15 mouse cellular contexts compared by ENCODE assay signal in the genomic region with DNA sequence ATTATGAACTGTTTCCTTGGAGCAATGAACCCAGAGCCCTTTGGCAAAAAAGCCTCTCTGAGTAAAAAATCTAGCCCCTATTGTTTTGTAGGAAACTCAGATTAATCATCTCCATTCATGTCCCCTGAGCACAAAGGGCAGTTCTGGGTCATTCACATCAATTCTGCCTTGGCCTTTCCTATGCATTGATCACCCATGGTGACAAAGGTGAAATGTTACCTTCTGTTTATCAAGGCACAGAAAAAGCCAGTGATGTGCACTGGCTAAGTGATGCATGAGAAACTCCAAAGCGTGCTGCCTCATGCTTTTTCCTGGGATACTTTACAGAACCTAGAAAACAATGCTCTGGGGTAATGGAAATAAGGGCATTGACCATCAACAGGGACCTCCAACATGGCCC.
"Had no signal": no experiment of that assay in that cellular context is flagged by ENCODE, and none has a peak within 500 bp of the region (broad histone marks: within the 10 kb centered on the region; RNA-seq: fewer than 3 reads in every experiment).

No protein-coding gene starts in this region.

- H3K4me1 ChIP-seq: limb, embryonic 15.5 days; liver, embryonic 12.5 days; midbrain, embryonic 12.5 days had no signal

- ATAC-seq: liver, embryonic 12.5 days; midbrain, embryonic 16.5 days had no signal

- DNase-seq: kidney, adult 8-10 months; kidney, postnatal 25 days; lung, embryonic 14.5 days; lung, postnatal 10 days; lung, postnatal 4 days; right cerebral cortex, postnatal 4 days; spleen, adult 18-20 months; thymus, adult 18-20 months; thymus, postnatal 14 days had no signal

- H3K27ac ChIP-seq: limb, embryonic 15.5 days; liver, embryonic 12.5 days; midbrain, embryonic 12.5 days; neural tube, embryonic 13.5 days had no signal

- H3K36me3 ChIP-seq: limb, embryonic 15.5 days; liver, embryonic 12.5 days; midbrain, embryonic 12.5 days; neural tube, embryonic 13.5 days had no signal

- H3K27me3 ChIP-seq: limb, embryonic 15.5 days; liver, embryonic 12.5 days; midbrain, embryonic 12.5 days; neural tube, embryonic 13.5 days had no signal

- H3K9ac ChIP-seq: limb, embryonic 15.5 days; liver, embryonic 12.5 days; lung, embryonic 14.5 days; midbrain, embryonic 12.5 days; neural tube, embryonic 13.5 days had no signal

- H3K9me3 ChIP-seq: limb, embryonic 15.5 days; liver, embryonic 12.5 days; midbrain, embryonic 12.5 days; neural tube, embryonic 13.5 days had no signal

- H3K4me2 ChIP-seq: limb, embryonic 15.5 days; liver, embryonic 12.5 days; lung, embryonic 14.5 days; midbrain, embryonic 12.5 days; neural tube, embryonic 13.5 days had no signal

- H3K4me3 ChIP-seq: limb, embryonic 15.5 days; liver, embryonic 12.5 days; midbrain, embryonic 12.5 days; myocyte; neural tube, embryonic 13.5 days had no signal
